Mouse (Mus musculus) heart, adult 18-20 months (tissue): ENCODE measurements around the gene Cdca4. TPM values are rescaled to one million over a fixed set of nuclear protein-coding genes. Genes with fewer than 3 reads are reported as not detected.

Source experiments
- DNase-seq, 2 experiments: peaks; one replicate each; pipeline ENCODE4 v3.0.0; 2021 to 2022; ENCODE audit warnings: mixed read lengths in 1 of 2
- total RNA-seq, 2 experiments: library from RNA; stranded (reverse); gene quantifications; 2 replicates each; pipeline ENCODE4 v1.2.3; 2021

The Cdca4 gene
- total RNA-seq, 2 experiments from 2014 or later, result 5.1 to 5.6 TPM

DNA sequence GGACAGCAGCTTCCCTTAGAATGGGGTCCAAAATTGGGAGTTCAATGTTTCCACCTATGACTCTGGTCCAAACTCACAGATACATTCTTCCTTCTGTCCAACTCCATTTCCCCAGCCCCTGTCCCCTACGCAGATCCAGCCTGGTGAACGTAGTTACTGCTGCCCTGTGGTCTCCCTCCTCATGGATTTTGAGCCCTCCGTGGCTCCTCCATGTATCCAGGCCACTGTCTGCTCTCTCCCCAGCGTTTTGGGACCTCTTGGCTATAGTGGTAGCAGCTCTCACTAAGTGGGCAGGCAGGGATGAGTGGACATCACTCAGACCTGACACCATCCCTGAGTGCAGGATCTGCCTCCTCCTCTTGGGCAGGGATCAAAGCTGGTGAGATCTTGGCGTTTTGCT is 30.5 kb downstream of the Cdca4 start:
- no peak for DNase-seq

DNA sequence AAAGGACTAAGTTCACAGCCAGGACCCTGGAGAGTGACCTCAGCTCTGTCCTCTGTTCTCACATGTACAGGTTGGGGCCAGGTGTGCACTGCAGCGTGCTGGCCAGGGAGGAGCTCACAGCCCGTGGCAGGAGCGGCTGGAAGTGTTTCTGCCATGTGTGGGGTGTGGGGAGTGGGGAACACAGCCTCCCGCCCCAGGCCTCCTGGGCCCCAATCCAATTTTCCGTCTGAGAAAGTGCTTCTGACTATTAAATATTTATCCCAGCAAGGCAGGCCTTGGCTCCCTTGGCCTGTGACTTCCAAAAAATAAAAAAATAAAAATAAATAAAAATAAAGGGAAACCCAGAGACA is 30.9 kb downstream of the Cdca4 start:
- DNase-seq, result no peak

DNA sequence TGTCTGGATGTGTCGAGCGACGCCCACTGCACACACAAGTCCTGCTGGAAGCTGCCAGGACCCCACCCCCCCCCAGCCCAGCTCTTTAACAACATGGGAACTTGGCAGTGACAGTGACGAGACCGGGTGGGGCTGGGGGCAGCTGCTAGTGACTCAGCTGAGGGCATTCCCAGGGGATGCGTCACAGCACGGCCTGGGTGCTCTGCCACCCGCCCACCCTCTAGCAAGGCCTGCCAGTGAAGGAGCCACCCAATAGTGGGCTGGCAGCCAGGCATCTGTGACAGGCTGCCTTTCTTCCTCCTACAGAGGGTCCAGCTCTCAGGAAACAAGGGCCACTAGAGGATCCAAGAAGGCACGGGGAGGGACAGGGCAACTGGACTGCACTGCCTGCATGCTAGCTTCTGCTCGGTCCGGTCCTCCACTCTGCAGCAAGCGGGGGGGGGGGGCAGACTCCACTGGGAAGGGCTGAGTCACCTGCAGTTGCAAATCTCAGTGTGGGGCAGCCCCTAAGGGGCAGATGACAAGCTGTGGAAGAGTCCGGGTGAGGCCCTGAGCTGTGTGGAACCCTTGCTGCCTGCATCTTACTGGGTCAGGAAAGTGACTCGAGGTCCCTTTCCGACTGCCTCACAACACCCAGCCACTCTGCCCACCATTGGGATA is 31.4 kb downstream of the Cdca4 start:
- DNase-seq, result peak; percentile 51 to 54

DNA sequence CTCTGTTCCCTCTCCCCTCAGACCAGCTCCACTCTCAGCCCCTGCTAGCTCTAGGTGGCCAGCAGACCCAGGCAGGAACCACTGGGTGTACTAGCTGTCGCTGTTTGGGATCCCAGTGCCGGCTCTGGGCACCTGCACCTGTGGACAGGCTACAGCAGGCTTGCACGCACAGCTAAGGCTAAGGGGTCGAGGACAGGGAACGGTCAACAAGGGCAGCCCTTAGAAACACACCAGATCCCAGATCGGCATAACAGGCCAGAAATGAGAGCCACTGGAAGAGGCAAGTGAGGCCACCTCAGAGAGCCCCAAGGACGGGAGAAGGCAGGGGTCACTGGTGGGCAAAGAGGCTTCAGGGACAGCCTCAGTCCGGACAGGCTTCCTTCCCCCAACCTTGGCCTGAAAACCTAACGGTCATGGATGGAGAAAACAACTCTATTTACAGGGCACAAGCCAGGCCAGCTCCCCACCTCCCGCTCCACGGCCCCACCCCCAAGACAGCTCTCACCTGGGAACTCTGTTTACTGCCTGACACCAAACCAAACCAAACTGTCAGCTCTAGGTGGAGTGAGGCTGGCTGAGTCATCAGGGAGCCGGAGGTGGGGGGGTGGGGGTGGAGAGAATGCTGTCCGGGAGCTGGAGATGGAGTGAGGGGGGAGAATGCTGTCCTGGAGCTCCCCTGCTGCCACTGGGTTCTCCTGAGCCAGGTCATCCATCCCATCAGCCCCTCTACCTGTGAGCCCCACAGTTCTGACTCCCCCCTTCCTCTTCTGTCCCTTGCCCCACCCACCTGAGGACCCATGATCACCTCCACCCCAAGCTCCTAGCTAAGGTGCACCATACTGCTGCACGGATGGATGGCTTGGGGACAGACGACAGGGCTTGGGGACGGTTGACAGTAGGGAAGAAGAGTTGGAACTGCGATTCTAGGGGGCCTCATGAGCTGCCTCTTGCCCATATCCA is 32.4 kb downstream of the Cdca4 start:
- no peak for DNase-seq

DNA sequence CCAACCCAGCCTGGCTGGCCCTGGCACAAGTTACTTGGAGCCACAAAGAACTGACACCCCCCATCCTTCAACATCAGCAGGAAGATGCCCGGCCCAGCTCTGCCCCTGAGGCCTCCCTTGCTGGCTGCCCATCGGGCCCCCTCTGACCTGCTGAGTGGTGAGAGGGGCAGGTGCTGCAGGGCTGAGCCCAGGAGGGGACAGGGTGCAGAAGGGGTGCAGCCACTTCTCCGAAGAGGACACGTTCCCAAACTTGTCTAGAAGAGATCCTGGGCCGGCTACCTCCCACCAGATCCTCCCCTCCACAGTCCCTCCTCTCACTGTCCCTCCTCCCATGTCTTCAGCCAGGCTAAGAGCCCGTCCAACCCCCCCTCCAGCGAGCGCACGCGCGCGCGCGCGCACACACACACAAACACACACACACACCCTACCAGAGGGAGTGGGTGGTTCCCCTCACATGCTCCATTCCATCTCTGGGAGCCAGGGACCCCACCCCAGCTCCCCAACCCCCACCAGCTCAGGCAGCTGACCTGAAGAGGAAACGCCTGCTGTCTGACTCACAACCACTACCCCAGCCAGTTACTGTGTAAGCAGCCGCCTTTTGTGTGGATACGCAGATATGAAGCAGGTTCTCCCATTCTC is 33.6 kb downstream of the Cdca4 start:
- DNase-seq, result peak; percentile 70 to 79

DNA sequence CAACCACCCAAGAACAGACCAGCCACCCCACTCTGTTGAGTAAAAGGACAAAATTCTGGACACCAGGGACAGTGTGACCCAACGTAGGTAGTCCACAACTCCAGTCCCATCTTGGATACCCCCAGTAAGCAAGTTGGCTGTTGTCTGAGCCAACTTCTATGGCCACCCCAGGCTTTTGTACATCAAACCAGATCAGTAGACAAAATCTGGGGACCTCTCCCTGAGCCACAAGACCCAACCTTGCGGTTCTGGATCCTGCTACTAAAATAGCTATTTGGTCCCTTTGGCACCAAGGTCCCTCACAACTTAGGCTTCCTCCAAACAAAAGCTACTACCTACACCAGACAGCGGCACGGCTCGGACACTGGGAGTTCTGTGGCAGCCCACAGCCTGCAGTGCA is 34.2 kb downstream of the Cdca4 start:
- peak in 1 of 2 experiments; percentile 29 for DNase-seq

DNA sequence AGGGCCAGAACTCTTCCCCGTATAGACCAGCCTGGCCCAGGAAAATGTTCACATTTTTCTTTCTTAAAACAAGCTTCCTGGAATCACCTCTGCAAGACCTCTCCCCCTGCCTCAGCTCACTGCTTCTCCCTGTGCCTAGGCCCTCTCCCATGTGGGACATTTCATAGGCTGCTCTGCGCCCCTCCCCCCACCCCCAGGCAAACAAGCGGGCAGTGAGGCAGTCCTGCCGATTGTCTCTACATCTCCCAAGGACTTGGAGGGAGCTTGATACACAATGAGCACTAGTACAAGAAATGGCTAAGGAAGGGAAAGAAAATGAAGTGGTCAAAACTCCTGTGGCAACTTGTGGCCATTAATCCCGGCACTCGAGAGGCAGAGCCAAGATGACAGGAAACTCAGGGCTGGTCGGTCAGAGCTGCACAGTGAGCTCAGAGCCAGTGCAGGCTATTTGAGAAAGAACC is 34.8 kb downstream of the Cdca4 start:
- DNase-seq, result no peak

DNA sequence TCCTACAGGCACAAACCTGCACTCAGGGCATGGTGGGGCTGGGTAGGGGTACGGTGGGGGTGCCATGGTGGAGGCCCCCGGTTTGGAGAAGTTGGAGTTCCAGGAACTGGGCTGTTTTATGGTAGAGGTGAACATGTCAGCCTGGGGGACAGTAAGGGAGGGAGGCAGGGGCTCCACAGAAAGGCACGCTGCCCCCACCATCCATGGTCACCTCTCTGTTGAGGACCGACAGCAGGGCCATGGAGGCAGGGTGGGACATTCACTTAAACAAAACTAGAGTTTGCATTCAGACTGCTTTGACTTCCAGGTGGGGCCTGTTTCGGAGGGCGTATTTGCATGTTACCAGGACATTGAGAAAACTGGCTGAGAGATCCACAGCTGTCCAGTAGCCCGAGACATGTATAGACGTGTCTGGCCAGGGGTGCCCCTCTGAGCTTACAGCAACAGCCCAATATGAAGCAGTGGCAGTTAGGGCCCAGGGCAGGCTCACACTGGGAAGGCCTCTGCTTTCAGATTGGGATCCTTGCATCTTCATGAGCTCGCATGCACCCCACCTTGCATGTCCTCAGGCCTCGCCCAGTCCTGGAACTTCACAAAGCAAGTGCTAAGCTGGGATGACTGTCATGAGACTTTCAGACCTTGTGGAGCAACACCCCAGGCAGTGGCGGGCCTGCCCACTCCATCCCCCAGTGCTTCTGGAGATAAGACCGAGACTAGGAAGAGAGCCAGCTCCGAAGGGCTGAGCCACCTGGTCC is 35.4 kb downstream of the Cdca4 start:
- peak; percentile 89 to 91 for DNase-seq

DNA sequence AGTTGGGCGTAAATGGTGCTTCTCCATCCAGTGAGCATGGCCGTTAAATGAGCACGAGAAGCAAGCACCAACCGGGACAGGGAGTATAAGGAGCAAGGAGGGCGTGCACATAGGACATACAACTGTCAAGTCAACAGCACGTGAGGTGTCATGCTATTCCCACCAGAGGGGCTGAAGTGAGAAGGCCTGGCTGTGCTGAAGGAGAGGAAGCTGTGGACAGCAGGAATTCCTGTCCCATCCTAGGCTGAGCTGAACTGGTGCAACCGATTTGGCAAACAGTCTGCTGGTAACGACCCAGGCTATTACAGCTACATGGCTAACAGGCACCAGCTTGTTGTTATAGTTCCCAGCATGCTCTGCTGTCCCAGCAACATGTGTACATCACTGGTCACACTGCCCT is 38.2 kb downstream of the Cdca4 start:
- no peak for DNase-seq

DNA sequence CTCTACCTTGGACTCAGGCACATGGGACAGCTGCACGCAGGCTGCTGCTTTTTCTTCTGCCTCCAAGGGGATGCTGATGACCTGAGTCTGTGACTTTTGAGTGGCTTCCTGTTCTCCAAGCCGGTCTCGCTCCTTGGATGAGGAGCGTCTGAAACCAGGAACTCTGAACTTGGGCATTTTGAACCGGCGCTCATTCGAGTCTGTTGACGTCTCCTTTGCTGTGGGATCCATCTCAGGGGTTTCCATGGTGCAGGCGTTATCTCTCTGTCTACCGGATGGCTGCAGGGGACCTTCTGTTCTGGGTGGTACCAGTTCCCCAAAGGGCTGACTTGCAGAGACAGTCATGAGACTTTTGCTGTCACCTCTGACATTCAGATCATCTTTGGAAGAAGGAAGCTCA is 54.7 kb downstream of the Cdca4 start:
- DNase-seq, result no peak

DNA sequence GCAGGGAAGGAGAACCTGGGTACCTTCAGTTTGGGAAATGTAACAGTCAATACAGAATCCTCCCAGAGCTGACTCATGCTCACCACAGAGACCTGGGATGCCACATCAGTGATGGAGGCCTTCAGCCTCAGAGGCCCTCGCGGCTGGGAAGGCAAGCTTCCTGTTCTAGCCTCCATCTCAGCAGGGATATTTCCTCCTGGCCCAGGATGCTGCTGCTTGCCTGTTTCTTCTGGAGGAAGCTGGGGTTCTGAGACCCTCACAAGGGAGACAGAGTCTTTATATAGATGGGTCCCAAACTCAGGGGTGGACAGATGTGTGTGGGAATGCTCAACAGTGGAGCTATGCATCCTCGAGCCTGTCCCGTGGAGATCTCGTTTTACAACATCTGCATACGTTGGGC is 55.2 kb downstream of the Cdca4 start:
- DNase-seq, result no peak

DNA sequence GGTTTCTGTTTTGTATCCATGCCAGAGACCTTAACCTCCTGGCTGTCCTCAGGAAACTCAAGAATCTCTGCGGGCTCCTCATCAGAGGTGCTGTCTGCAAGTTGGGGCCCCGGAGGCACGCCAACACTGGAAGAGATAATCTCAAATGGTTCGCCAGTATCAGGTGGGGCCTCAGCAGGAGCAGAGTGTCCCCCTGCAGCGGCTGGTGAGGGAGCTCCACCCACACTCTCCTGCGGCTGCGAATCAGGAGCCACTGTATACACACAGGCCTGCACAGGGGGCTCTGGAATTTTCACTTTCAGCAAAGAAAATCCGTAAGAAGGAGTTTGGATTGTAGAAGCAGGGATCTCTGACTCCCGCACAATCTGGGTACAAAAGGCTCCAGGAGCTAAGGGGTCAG is 55.9 kb downstream of the Cdca4 start:
- DNase-seq, result no peak

DNA sequence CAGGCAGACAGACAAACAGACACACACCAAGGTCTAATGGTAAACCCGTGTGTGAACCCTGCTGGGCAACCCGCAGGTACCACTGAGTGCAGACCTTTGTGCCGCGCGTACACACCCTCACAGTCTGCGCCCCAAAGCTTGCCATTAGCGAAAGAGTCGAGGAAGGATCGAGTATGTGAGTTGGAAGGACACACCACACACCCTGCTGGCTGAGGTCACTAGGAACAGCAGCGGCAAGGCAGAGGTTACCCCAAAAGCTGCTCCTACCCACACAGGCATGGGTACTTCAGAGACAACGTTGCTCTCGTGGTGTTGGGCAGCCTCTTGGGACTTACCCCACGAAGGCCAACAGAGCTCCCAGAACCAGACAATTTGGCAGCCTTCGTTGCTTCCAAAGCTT is 56.9 kb downstream of the Cdca4 start:
- DNase-seq, result no peak

DNA sequence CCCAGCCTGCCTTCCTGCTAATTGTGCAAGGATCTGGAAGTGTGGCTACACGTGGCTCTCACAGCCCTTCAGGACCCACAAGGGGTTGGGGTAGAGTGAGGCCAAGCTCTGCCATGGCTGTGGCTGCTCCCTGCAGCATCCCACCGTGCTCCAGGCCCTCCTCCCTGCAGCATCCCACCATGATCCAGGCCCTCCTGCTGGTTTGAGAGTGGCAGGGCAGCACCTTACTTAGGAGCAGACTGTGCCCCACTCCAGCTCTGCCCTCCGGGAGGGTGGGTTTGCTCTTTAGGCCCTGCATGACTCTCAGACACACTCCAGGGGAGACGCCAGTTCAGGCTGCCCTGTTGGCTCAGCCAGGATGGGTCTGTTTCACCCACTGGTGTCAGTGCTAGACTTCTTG is 58.8 kb downstream of the Cdca4 start:
- no peak for DNase-seq

Other genes with a start within 250 kb of the Cdca4 start
- 10 to 100 TPM; 11.9 to 17.2 TPM for gene Inf2, start 240.6 kb downstream of the Cdca4 start, total RNA-seq
- 100 to 1,000 TPM; 192 to 206 TPM for gene Adssl1, start 209.4 kb downstream of the Cdca4 start, total RNA-seq
- gene Siva1, start 184.7 kb downstream of the Cdca4 start, total RNA-seq, result 10 to 100 TPM; 31.7 to 35.2 TPM
- 100 to 1,000 TPM; 182 to 193 TPM for gene Akt1, start 154.5 kb downstream of the Cdca4 start, total RNA-seq
- 1 to 10 TPM; 3.6 to 4.9 TPM for gene Zbtb42, start 150.6 kb downstream of the Cdca4 start, total RNA-seq
- gene Cep170b, start 109.0 kb downstream of the Cdca4 start, total RNA-seq, result 10 to 100 TPM; 10.1 to 11.1 TPM
- 1 to 10 TPM; 6.0 to 7.8 TPM for gene Pld4, start 68.8 kb downstream of the Cdca4 start, total RNA-seq
- 10 to 100 TPM; 15.3 to 16.6 TPM for gene Ahnak2, start 26.8 kb downstream of the Cdca4 start, total RNA-seq
- 1 to 10 TPM; 2.0 to 2.2 TPM for gene Clba1, start 20.5 kb downstream of the Cdca4 start, total RNA-seq
- gene Gpr132, start 38.8 kb upstream of the Cdca4 start, total RNA-seq, result 1 to 10 TPM in 1 of 2 experiments, under 1 TPM in 1; 0.37 to 1.3 TPM
- 10 to 100 TPM; 31.5 to 38.6 TPM for gene Jag2, start 100.4 kb upstream of the Cdca4 start, total RNA-seq
- gene Nudt14, start 112.7 kb upstream of the Cdca4 start, total RNA-seq, result 1 to 10 TPM; 8.2 to 9.2 TPM
- gene Btbd6, start 147.1 kb upstream of the Cdca4 start, total RNA-seq, result 10 to 100 TPM; 24.3 to 27.6 TPM
- 10 to 100 TPM; 21.4 to 26.4 TPM for gene Brf1, start 171.3 kb upstream of the Cdca4 start, total RNA-seq
- gene Pacs2, start 185.1 kb upstream of the Cdca4 start, total RNA-seq, result 10 to 100 TPM; 33.1 to 37.1 TPM
- gene Tex22, start 245.1 kb upstream of the Cdca4 start, total RNA-seq, result not detected